Mouse (Mus musculus) CH12.LX (cell line): ENCODE data around the gene Apoa2. TPM values are rescaled to one million over a fixed set of nuclear protein-coding genes. Genes with fewer than 3 reads are reported as not detected.

Source experiments
- DNase-seq: peaks from one replicate; pipeline ENCODE4 v3.0.0-alpha.2; 2013; ENCODE audit errors: extremely low read depth
- H3K27ac ChIP-seq: 2 replicates; pipeline ENCODE4 v1.5.1; 2012; ENCODE audit warnings: low read depth, mild to moderate bottlenecking, control low read depth, moderate library complexity; ENCODE audit not compliant: insufficient read depth
- H3K27me3 ChIP-seq: replicated peaks from 2 replicates; pipeline ENCODE3; 2012; ENCODE audit warnings: inconsistent platforms
- H3K36me3 ChIP-seq, 2 experiments: replicated peaks in 1 of 2; 2 replicates each; pipeline versions ENCODE3 to v1.6.1; 2012; ENCODE audit warnings: inconsistent platforms in 1 of 2, low read length in 1 of 2, mild to moderate bottlenecking in 1 of 2, mixed read lengths in 1 of 2, moderate library complexity in 1 of 2; ENCODE audit not compliant: control insufficient read depth in 1 of 2, insufficient read depth in 1 of 2
- H3K4me1 ChIP-seq, 2 experiments: 2 replicates each; pipeline ENCODE4 v1.6.1; 2012; ENCODE audit warnings: inconsistent platforms in 1 of 2, moderate library complexity in 1 of 2; ENCODE audit not compliant: insufficient read depth in 2 of 2, control insufficient read depth in 1 of 2
- H3K4me2 ChIP-seq: 2 replicates; pipeline ENCODE4 v1.6.1; 2012; ENCODE audit warnings: low read depth, mild to moderate bottlenecking, control low read depth; ENCODE audit not compliant: poor library complexity, insufficient read depth, severe bottlenecking
- H3K4me3 ChIP-seq, 3 experiments: fragments of 150-350 bp in 1 of 3; sonication (generic) in 1 of 3; replicated peaks in 1 of 3; 2 replicates each; pipeline versions ENCODE3 to v1.5.1; 2011 to 2012; ENCODE audit warnings: low read depth in 2 of 3, low read length in 2 of 3, mild to moderate bottlenecking in 2 of 3, moderate library complexity in 2 of 3, control low read depth in 1 of 3, improper control_type of control experiment in 1 of 3, inconsistent platforms in 1 of 3, mixed read lengths in 1 of 3; ENCODE audit not compliant: poor library complexity in 1 of 3
- H3K79me2 ChIP-seq: replicated peaks from 2 replicates; pipeline ENCODE4 v1.6.1; 2012; ENCODE audit warnings: mild to moderate bottlenecking, moderate library complexity; ENCODE audit not compliant: control insufficient read depth, poor library complexity, insufficient read depth, severe bottlenecking; ENCODE audit errors: extremely low read depth
- H3K9ac ChIP-seq: 2 replicates; pipeline ENCODE4 v1.6.1; 2012; ENCODE audit warnings: low read depth, mild to moderate bottlenecking, control low read depth, moderate library complexity; ENCODE audit not compliant: insufficient read depth
- H3K9me3 ChIP-seq: replicated peaks from 2 replicates; pipeline ENCODE3; 2012; ENCODE audit warnings: low read length, inconsistent platforms, mixed read lengths
- CHD1 ChIP-seq: IDR thresholded peaks from 2 replicates; pipeline ENCODE4 v1.6.1; 2012; ENCODE audit warnings: low read depth, low read length, improper control_type of control experiment, inconsistent platforms
- CHD2 ChIP-seq: IDR thresholded peaks from 2 replicates; pipeline ENCODE4 v1.6.1; 2011; ENCODE audit warnings: low read length, improper control_type of control experiment
- CTCF ChIP-seq, 2 experiments: IDR thresholded peaks in 1 of 2; conservative IDR thresholded peaks in 1 of 2; 2 replicates each; pipeline ENCODE4 v1.5.1; 2011 to 2012; ENCODE audit warnings: low read depth in 2 of 2, low read length in 2 of 2, improper control_type of control experiment in 1 of 2, inconsistent platforms in 1 of 2, mild to moderate bottlenecking in 1 of 2, moderate library complexity in 1 of 2
- ELF1 ChIP-seq: IDR thresholded peaks from 2 replicates; pipeline ENCODE4 v1.6.1; 2014; ENCODE audit warnings: low read depth, mild to moderate bottlenecking, inconsistent platforms, low read length, improper control_type of control experiment
- EP300 ChIP-seq: IDR thresholded peaks from 2 replicates; pipeline ENCODE4 v1.6.1; 2011; ENCODE audit warnings: low read length, improper control_type of control experiment
- GABPA ChIP-seq: IDR thresholded peaks from 2 replicates; pipeline ENCODE4 v1.6.1; 2012; ENCODE audit warnings: low read depth, low read length, improper control_type of control experiment, inconsistent platforms; ENCODE audit not compliant: insufficient replicate concordance
- HCFC1 ChIP-seq: IDR thresholded peaks from 2 replicates; pipeline ENCODE4 v1.6.1; 2012; ENCODE audit warnings: low read depth, mild to moderate bottlenecking, inconsistent platforms, low read length, improper control_type of control experiment
- IRF4 ChIP-seq: IDR thresholded peaks from 2 replicates; pipeline ENCODE4 v1.6.1; 2014; ENCODE audit warnings: low read depth, mild to moderate bottlenecking, inconsistent platforms, low read length, improper control_type of control experiment
- JUND ChIP-seq: conservative IDR thresholded peaks from 2 replicates; pipeline ENCODE4 v1.6.1; 2011; ENCODE audit warnings: low read depth, low read length, improper control_type of control experiment
- KAT2A ChIP-seq: IDR thresholded peaks from 2 replicates; pipeline ENCODE4 v1.6.1; 2012; ENCODE audit warnings: low read length, improper control_type of control experiment, inconsistent platforms; ENCODE audit not compliant: insufficient replicate concordance
- MAFK ChIP-seq: IDR thresholded peaks from 2 replicates; pipeline ENCODE4 v1.6.1; 2011; ENCODE audit warnings: low read length, improper control_type of control experiment; ENCODE audit not compliant: insufficient replicate concordance
- MAZ ChIP-seq: IDR thresholded peaks from 2 replicates; pipeline ENCODE4 v1.6.1; 2012; ENCODE audit warnings: low read depth, mild to moderate bottlenecking, inconsistent platforms, low read length, improper control_type of control experiment, moderate library complexity
- MXI1 ChIP-seq: IDR thresholded peaks from 2 replicates; pipeline ENCODE4 v1.6.1; 2011; ENCODE audit warnings: mild to moderate bottlenecking, low read depth, low read length, improper control_type of control experiment
- MYC ChIP-seq: IDR thresholded peaks from 2 replicates; pipeline ENCODE4 v1.6.1; 2011; ENCODE audit warnings: low read depth, mild to moderate bottlenecking, improper control_type of control experiment, low read length
- NRF1 ChIP-seq: IDR thresholded peaks from 2 replicates; pipeline ENCODE4 v1.6.1; 2014; ENCODE audit warnings: low read depth, mild to moderate bottlenecking, inconsistent platforms, low read length, improper control_type of control experiment, moderate library complexity
- POLR2A ChIP-seq: IDR thresholded peaks from 2 replicates; pipeline ENCODE4 v1.6.1; 2011; ENCODE audit warnings: low read depth, mild to moderate bottlenecking, improper control_type of control experiment, low read length
- POLR2AphosphoS2 ChIP-seq: IDR thresholded peaks from 2 replicates; pipeline ENCODE4 v1.6.1; 2011; ENCODE audit warnings: low read depth, low read length, improper control_type of control experiment
- RCOR1 ChIP-seq: conservative IDR thresholded peaks from 2 replicates; pipeline ENCODE4 v1.6.1; 2012; ENCODE audit warnings: low read depth, mild to moderate bottlenecking, inconsistent platforms, low read length, improper control_type of control experiment
- SIN3A ChIP-seq: IDR thresholded peaks from 2 replicates; pipeline ENCODE4 v1.6.1; 2012; ENCODE audit warnings: low read length, improper control_type of control experiment, inconsistent platforms
- USF2 ChIP-seq: conservative IDR thresholded peaks from 2 replicates; pipeline ENCODE4 v1.6.1; 2011; ENCODE audit warnings: low read depth, low read length, improper control_type of control experiment
- ZC3H11A ChIP-seq: IDR thresholded peaks from 2 replicates; pipeline ENCODE4 v1.6.1; 2012; ENCODE audit warnings: low read depth, mild to moderate bottlenecking, inconsistent platforms, low read length, improper control_type of control experiment
- ZKSCAN1 ChIP-seq: IDR thresholded peaks from 2 replicates; pipeline ENCODE4 v1.6.1; 2012; ENCODE audit warnings: low read depth, inconsistent platforms, low read length, improper control_type of control experiment, borderline replicate concordance
- ZMIZ1 ChIP-seq: IDR thresholded peaks from 2 replicates; pipeline ENCODE4 v1.6.1; 2012; ENCODE audit warnings: low read depth, mild to moderate bottlenecking, inconsistent platforms, low read length, improper control_type of control experiment
- ZNF384 ChIP-seq: IDR thresholded peaks from 2 replicates; pipeline ENCODE4 v1.6.1; 2012; ENCODE audit warnings: low read depth, low read length, improper control_type of control experiment, inconsistent platforms
- dilution Hi-C: fragments of 300-500 bp; cut with MboI; formaldehyde crosslinking; loops from 2 replicates; pipeline ENCODE4 v1.14.3; 2020; ENCODE audit warnings: low sequenced_read_pairs; ENCODE audit not compliant: extremely low pct_unique_long_range_greater_than_20kb, extremely low pct_ligation_motif_present
- in situ Hi-C: fragments of 300-500 bp; cut with MboI; formaldehyde crosslinking; loops from 3 replicates; pipeline ENCODE4 v1.14.3; 2019; ENCODE audit warnings: low sequenced_read_pairs, low pct_ligation_motif_present, low pct_unique_long_range_greater_than_20kb, mixed read lengths
- polyA plus RNA-seq: library from polyadenylated mRNA; unstranded; fragments of >175 nt; gene quantifications from 2 replicates; pipeline ENCODE4 v1.2.1, GENCODE M21; 2012; ENCODE audit warnings: low read depth; ENCODE audit not compliant: insufficient read length
- total RNA-seq, 2 experiments: library from RNA; depleted of rRNA; stranded (reverse); fragments of 300-350 nt in 1 of 2; fragments of >200 nt in 1 of 2; gene quantifications; 2 replicates each; pipeline ENCODE4 v1.2.3; 2012 to 2014

Gene Apoa2
- total and polyA plus RNA-seq, 3 experiments: 3.0 to 5.3 (median 3.1) TPM

- no peak for DNase-seq
- Histone ChIP-seq H3K79me2 (no peaks in the 10 kb centered on the region), H3K4me1 (no peaks in the 10 kb centered on the region), H3K27me3 (peaks cover 28% of the 10 kb centered on the region), H3K9ac (no peak overlapping the region), H3K9me3 (no peaks in the 10 kb centered on the region), H3K4me2 (no peak overlapping the region), H3K4me3 (no peak overlapping the region), H3K27ac (no peak overlapping the region), H3K36me3 (no peaks in the 10 kb centered on the region)
- in situ Hi-C loops (no loop called here), dilution Hi-C loops (no loop called here)
- no peak for TF ChIP-seq GABPA
- TF ChIP-seq IRF4: no peak
- TF ChIP-seq EP300: no peak
- TF ChIP-seq CHD1: no peak
- no peak for TF ChIP-seq HCFC1
- no peak for TF ChIP-seq NRF1
- no peak for TF ChIP-seq ZMIZ1
- TF ChIP-seq ZNF384: no peak
- no peak for TF ChIP-seq KAT2A
Observed at GRCm38 (mm10) chr1:171192283-171192682, 32.6 kb upstream of the Apoa2 start.

GRCm38 (mm10) chr1:171193093-171193840 lies 31.6 kb upstream of the Apoa2 start:
- H3K4me1 ChIP-seq: no peaks in the 10 kb centered on the region
- no peak overlapping the region for H3K27ac ChIP-seq
- no peaks in the 10 kb centered on the region for H3K9me3 ChIP-seq
- TF ChIP-seq JUND: no peak
- no peak for TF ChIP-seq ELF1
- no peak for TF ChIP-seq RCOR1
- no peak for TF ChIP-seq MYC
- no peak for TF ChIP-seq ZC3H11A
- TF ChIP-seq SIN3A: no peak
- TF ChIP-seq POLR2A: no peak
- TF ChIP-seq HCFC1: no peak
- no peak for TF ChIP-seq MAZ
- no peak for TF ChIP-seq ZKSCAN1
- TF ChIP-seq USF2: no peak
- TF ChIP-seq CTCF (conservative IDR thresholded peaks at IDR 0.05 in 1 of 2, IDR thresholded peaks at IDR 0.05 in 1 of 2; ENCODE audit: low read depth in 2 of 2, low read length in 2 of 2): no peak
- TF ChIP-seq MXI1: no peak
- TF ChIP-seq POLR2AphosphoS2: no peak
- no peak for TF ChIP-seq CHD2
- no peak for TF ChIP-seq MAFK
- DNase-seq: no peak
- H3K27me3 ChIP-seq: peaks cover 28% of the 10 kb centered on the region
- H3K79me2 ChIP-seq: no peaks in the 10 kb centered on the region
- no peaks in the 10 kb centered on the region for H3K36me3 ChIP-seq
- H3K9ac ChIP-seq: no peak overlapping the region
- no peak overlapping the region for H3K4me2 ChIP-seq
- in situ Hi-C loops: no loop called here
- no peak overlapping the region for H3K4me3 ChIP-seq
- dilution Hi-C loops: no loop called here
